Mouse (Mus musculus): ENCODE measurements around the gene Rps15.

DNA sequence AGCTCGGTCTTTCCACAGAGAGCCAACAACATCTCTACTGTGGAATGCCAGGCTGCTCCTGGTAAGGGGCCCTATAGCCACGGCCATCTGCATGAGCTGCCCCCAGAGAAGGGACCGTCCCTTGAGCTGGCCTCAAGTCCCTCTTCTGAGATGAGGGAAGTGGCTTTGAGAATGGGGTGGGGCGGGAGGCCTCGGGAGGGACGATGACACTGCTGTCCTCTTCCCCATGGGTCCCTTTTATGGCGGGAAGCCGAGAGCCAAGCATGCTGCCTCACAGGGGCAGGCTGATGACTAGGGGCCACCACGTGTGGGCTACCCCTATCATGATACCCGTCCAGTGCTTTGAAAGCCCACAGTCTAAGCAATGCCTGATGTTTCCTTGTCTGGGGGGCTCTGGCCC, 24.8 kb downstream of the Rps15 start:
- no peak for TF ChIP-seq CTCF (IDR thresholded peaks at IDR 0.05; ENCODE audit: low read depth)
- TF ChIP-seq EP300 (IDR thresholded peaks at IDR 0.05; ENCODE audit: low read depth): no peak

All from liver, embryonic 14.5 days (tissue).